Mouse (Mus musculus) bone marrow, adult 2 months (tissue): ENCODE results near the gene Cldn13. TPM values are rescaled to one million over a fixed set of nuclear protein-coding genes. Genes with fewer than 3 reads are reported as not detected.

ENCODE experiments used
- H3K27ac ChIP-seq: fragments of 200-500 bp; 2 replicates; pipeline ENCODE4 v1.5.1; 2012; ENCODE audit warnings: low read depth, mild to moderate bottlenecking, control low read depth, inconsistent platforms, low read length; ENCODE audit not compliant: control insufficient read depth, poor library complexity, insufficient read depth
- H3K4me1 ChIP-seq: fragments of 200-500 bp; 2 replicates; pipeline ENCODE4 v1.6.1; 2011; ENCODE audit warnings: low read length; ENCODE audit not compliant: control insufficient read depth, insufficient read depth
- H3K4me3 ChIP-seq: fragments of 200-500 bp; replicated peaks from 2 replicates; pipeline ENCODE3; 2011; ENCODE audit warnings: mild to moderate bottlenecking, low read depth, low read length, control low read depth; ENCODE audit not compliant: control insufficient read depth
- CTCF ChIP-seq: fragments of 200-500 bp; IDR thresholded peaks from 2 replicates; pipeline ENCODE4 v1.5.1; 2011; ENCODE audit warnings: low read length, control low read depth; ENCODE audit not compliant: control insufficient read depth, insufficient read depth
- POLR2A ChIP-seq: fragments of 200-500 bp; IDR thresholded peaks from 2 replicates; pipeline ENCODE4 v1.6.1; 2011; ENCODE audit warnings: low read depth, mild to moderate bottlenecking, control low read depth, low read length, borderline replicate concordance; ENCODE audit not compliant: control insufficient read depth
- WGBS: fragments of 180-500 bp; shearing (Covaris S2); methylation state at CpG from one replicate; pipeline ENCODE4 v1.1.7; 2018; 5-methylcytosine and 5-hydroxymethylcytosine counted together
- polyA plus RNA-seq: library from polyadenylated mRNA; stranded (reverse); fragments of >200 nt; gene quantifications from 2 replicates; pipeline ENCODE4 v1.2.4, GENCODE M21; 2011; ENCODE audit warnings: low replicate concordance; ENCODE audit not compliant: missing spikeins, insufficient read depth, insufficient read length

Gene Cldn13
- polyA plus RNA-seq, 1 experiment = 224 TPM

- no peaks in the 10 kb centered on the region for H3K4me1 ChIP-seq
- TF ChIP-seq CTCF (no peak), POLR2A (no peak)
- H3K4me3 ChIP-seq = no peak overlapping the region
- no peak overlapping the region for H3K27ac ChIP-seq
- 82% methylated on average over 5 of the region's 5 CpGs for WGBS
These were observed 40.1 kb downstream of the Cldn13 start for GRCm38 (mm10) chr5:134875245-134875644.

- no peak for TF ChIP-seq POLR2A
- TF ChIP-seq CTCF = no peak
- WGBS = 74% methylated on average over 21 of the region's 21 CpGs
- H3K4me1 ChIP-seq = no peaks in the 10 kb centered on the region
These were observed 41.1 kb downstream of the Cldn13 start for GRCm38 (mm10) chr5:134873956-134874879.

DNA sequence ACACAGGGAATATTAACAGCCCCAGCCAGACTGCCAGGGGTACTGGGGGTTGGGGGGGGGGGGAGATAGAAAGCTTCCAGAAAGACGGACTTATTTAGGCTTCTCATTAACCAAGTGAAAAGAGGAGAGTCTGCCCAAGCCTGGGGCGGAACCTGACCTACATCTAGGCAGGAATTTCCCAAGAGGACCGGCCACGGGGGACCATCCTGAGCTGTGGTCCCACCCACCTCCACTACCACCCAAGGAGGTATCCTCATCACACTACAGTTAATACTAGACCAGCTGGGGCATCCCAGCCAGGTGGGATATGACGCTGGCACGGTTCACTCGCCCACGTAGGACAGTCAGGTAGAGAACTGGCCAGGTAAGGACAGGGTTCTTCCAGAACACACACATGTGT, 42.3 kb downstream of the Cldn13 start:
- no peak overlapping the region for H3K4me3 ChIP-seq
- TF ChIP-seq CTCF = no peak
- TF ChIP-seq POLR2A = no peak
- WGBS = 85% methylated on average over 8 of the region's 8 CpGs
- H3K27ac ChIP-seq = no peak overlapping the region
- no peaks in the 10 kb centered on the region for H3K4me1 ChIP-seq

More at GRCm38 (mm10) chr5:134873956-134874879, 41.1 kb downstream of the Cldn13 start:
- no peak overlapping the region for H3K27ac ChIP-seq
- no peak overlapping the region for H3K4me3 ChIP-seq

GRCm38 (mm10) chr5:134872597-134872996, 42.7 kb downstream of the Cldn13 start:
- TF ChIP-seq POLR2A = no peak
- TF ChIP-seq CTCF = no peak
- H3K4me1 ChIP-seq = no peaks in the 10 kb centered on the region
- no peak overlapping the region for H3K27ac ChIP-seq
- no peak overlapping the region for H3K4me3 ChIP-seq
- WGBS = 71% methylated on average over 5 of the region's 5 CpGs

GRCm38 (mm10) chr5:134868506-134868905, 46.8 kb downstream of the Cldn13 start:
- no peak overlapping the region for H3K27ac ChIP-seq
- no peak overlapping the region for H3K4me3 ChIP-seq
- H3K4me1 ChIP-seq = no peaks in the 10 kb centered on the region
- TF ChIP-seq POLR2A (no peak), CTCF (no peak)
- 32% methylated on average over 5 of the region's 5 CpGs for WGBS

DNA sequence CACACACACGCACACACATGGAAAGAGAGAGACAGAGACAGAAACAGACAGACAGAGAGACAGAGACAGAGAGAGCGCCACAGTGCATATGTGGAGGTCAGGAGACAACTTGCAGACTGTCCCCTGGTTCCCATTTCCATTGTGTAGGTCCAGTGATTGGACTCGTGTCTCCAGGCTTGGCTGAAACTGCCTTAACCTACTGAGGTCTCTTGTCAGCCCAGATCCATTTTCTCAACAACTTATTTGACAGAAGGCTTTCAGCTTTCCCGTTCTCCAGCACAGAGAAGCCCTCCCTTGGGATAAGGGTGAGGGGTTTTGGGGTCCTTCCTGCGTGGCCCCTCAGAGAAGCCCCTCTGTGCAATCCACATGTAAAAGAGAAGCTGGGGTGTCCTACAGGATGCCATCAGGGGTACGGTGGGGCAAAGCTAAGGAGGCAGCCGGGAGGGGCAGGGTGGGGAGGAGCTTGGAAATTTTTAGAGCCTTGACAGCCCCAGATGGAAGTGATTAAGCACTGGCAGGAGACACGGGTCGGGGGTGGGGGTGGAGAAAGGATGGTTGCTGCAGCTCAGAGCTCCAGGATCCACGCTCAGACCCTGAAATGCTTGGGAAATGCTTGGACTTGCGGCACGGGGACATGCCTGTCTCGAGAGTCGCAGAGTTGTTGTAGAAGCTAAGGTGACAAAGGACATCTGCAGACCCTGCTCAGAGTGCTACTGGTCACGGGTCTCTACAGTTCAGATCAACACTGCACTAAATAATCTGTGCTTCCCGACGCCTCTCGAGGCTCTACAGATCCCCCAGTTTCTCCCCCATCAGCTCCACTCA, 47.8 kb downstream of the Cldn13 start:
- 54% methylated on average over 18 of the region's 18 CpGs for WGBS

GRCm38 (mm10) chr5:134865158-134865557, 50.2 kb downstream of the Cldn13 start:
- no peak overlapping the region for H3K27ac ChIP-seq
- no peaks in the 10 kb centered on the region for H3K4me1 ChIP-seq
- TF ChIP-seq POLR2A (no peak), CTCF (no peak)
- 75% methylated on average over 8 of the region's 8 CpGs for WGBS
- no peak overlapping the region for H3K4me3 ChIP-seq

More for the DNA sequence above, 47.8 kb downstream of the Cldn13 start:
- no peak overlapping the region for H3K27ac ChIP-seq
- H3K4me3 ChIP-seq = no peak overlapping the region
- TF ChIP-seq CTCF (no peak), POLR2A (no peak)
- no peaks in the 10 kb centered on the region for H3K4me1 ChIP-seq

Other genes starting within 250 kb of the Cldn13 start
- 5.9 and 8.6 TPM in 2 replicates for gene Limk1, start 226.9 kb downstream of the Cldn13 start, polyA plus RNA-seq
- gene Eln, start 168.2 kb downstream of the Cldn13 start, polyA plus RNA-seq = 4.6 and 6.2 TPM in 2 replicates
- gene Tmem270, start 8.8 kb downstream of the Cldn13 start, polyA plus RNA-seq = not detected in 2 replicates
- gene Mettl27, start 16.8 kb upstream of the Cldn13 start, polyA plus RNA-seq = 9.9 and 11.4 TPM in 2 replicates
- gene Cldn4, start 31.4 kb upstream of the Cldn13 start, polyA plus RNA-seq = 11.1 TPM in 1 of 2 replicates, not detected in the other
- not detected in 2 replicates for gene Cldn3, start 70.7 kb upstream of the Cldn13 start, polyA plus RNA-seq
- 27.7 and 39.7 TPM in 2 replicates for gene Abhd11, start 93.6 kb upstream of the Cldn13 start, polyA plus RNA-seq
- gene Stx1a, start 108.0 kb upstream of the Cldn13 start, polyA plus RNA-seq = 2.0 and 2.9 TPM in 2 replicates
- 16.0 and 18.8 TPM in 2 replicates for gene Dnajc30, start 148.7 kb upstream of the Cldn13 start, polyA plus RNA-seq
- 34.4 and 44.1 TPM in 2 replicates for gene Bud23, start 149.4 kb upstream of the Cldn13 start, polyA plus RNA-seq
- 1.3 and 1.6 TPM in 2 replicates for gene Vps37d, start 162.7 kb upstream of the Cldn13 start, polyA plus RNA-seq
- gene Mlxipl, start 174.4 kb upstream of the Cldn13 start, polyA plus RNA-seq = 4.1 and 4.6 TPM in 2 replicates
- gene Tbl2, start 234.1 kb upstream of the Cldn13 start, polyA plus RNA-seq = 3.5 and 7.8 TPM in 2 replicates